Mouse (Mus musculus) C2C12 (cell line): ENCODE measurements around the gene Dio1. TPM values are rescaled to one million over a fixed set of nuclear protein-coding genes. Genes with fewer than 3 reads are reported as not detected.

Source experiments
- H3K27me3 ChIP-seq: one replicate; pipeline ENCODE4 v1.6.1; 2011; ENCODE audit not compliant: control insufficient read depth, insufficient read depth, insufficient read length
- H3K36me3 ChIP-seq: one replicate; pipeline ENCODE4 v1.6.1; 2011; ENCODE audit not compliant: control insufficient read depth, insufficient read depth
- H3K4me3 ChIP-seq: one replicate; pipeline ENCODE4 v1.5.1; 2011; ENCODE audit warnings: mild to moderate bottlenecking, control low read depth; ENCODE audit not compliant: poor library complexity, insufficient read depth, severe bottlenecking
- H3K79me2 ChIP-seq: one replicate; pipeline ENCODE4 v1.6.1; 2011; ENCODE audit not compliant: control insufficient read depth, insufficient read depth
- H3K79me3 ChIP-seq: one replicate; pipeline ENCODE4 v1.6.1; 2011; ENCODE audit warnings: low read depth, control low read depth
- H3ac ChIP-seq: one replicate; pipeline ENCODE3; 2011; ENCODE audit warnings: low read depth; ENCODE audit not compliant: control insufficient read depth, insufficient read length
- CEBPB ChIP-seq: IDR thresholded peaks from one replicate; pipeline ENCODE4 v1.6.1; 2011; ENCODE audit warnings: low read depth, mild to moderate bottlenecking, control low read depth, moderate library complexity
- CTCF ChIP-seq: IDR thresholded peaks from one replicate; pipeline ENCODE4 v1.5.1; 2011; ENCODE audit not compliant: control insufficient read depth, insufficient read depth, insufficient read length
- FOSL1 ChIP-seq: IDR thresholded peaks from one replicate; pipeline ENCODE4 v1.8.0; 2011; ENCODE audit warnings: mild to moderate bottlenecking, low read length; ENCODE audit not compliant: poor library complexity, insufficient read depth, severe bottlenecking
- MAX ChIP-seq: IDR thresholded peaks from one replicate; pipeline ENCODE4 v1.6.1; 2011; ENCODE audit warnings: mild to moderate bottlenecking, control low read depth
- MYOD1 ChIP-seq: IDR thresholded peaks from one replicate; pipeline ENCODE4 v1.6.1; 2011; ENCODE audit warnings: low read depth; ENCODE audit not compliant: control insufficient read depth, insufficient read length
- MYOG ChIP-seq: IDR thresholded peaks from one replicate; pipeline ENCODE4 v1.6.1; 2011; ENCODE audit not compliant: control insufficient read depth, insufficient read length; ENCODE audit errors: extremely low read depth
- USF1 ChIP-seq: IDR thresholded peaks from one replicate; pipeline ENCODE4 v1.6.1; 2011; ENCODE audit warnings: low read depth, mild to moderate bottlenecking, control low read depth, moderate library complexity
- polyA plus RNA-seq: library from polyadenylated mRNA; unstranded; fragments of >200 nt; fragmentation: generic; extraction: Trizol; gene quantifications from one replicate; pipeline ENCODE4 v1.2.1, GENCODE M21; 2012; ENCODE audit warnings: missing spikeins

Gene Dio1
- polyA plus RNA-seq, 1 experiment, result not detected

GRCm38 (mm10) chr4:107248061-107248460 lies 58.9 kb downstream of the Dio1 start:
- no peak overlapping the region for H3ac ChIP-seq
- H3K79me3 ChIP-seq, result peaks cover 23% of the 10 kb centered on the region
- no peak overlapping the region for H3K4me3 ChIP-seq
- H3K27me3 ChIP-seq, result no peaks in the 10 kb centered on the region
- peaks cover 30% of the 10 kb centered on the region for H3K36me3 ChIP-seq
- peaks cover 58% of the 10 kb centered on the region for H3K79me2 ChIP-seq
- TF ChIP-seq USF1 (no peak), CTCF (no peak), MAX (no peak), CEBPB (no peak)

DNA sequence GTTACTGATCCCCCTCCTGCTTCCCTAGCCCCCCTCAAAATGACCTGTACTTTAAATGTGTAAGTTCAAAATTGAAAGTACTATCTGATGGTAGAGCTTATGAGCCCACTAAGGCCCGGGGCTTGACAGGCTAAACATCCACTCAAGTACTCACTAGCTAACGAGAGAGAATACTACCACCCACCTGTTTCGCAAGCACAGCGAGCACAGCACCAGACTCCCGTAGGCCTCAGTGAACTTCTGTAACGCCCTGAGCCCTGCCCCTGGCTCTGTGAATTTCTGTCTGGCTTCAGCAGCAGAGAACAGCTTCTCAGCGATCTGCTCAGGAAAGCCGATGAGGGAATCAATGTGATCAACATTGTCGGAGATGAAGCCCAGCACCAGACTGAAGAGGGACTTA lies 59.9 kb downstream of the Dio1 start:
- Histone ChIP-seq H3K27me3 (no peaks in the 10 kb centered on the region), H3K4me3 (no peak overlapping the region), H3ac (no peak overlapping the region), H3K36me3 (peaks cover 37% of the 10 kb centered on the region), H3K79me2 (peaks cover 49% of the 10 kb centered on the region), H3K79me3 (peaks cover 20% of the 10 kb centered on the region)
- TF ChIP-seq MYOD1 (no peak), MYOG (no peak), CEBPB (no peak), USF1 (no peak), CTCF (no peak), MAX (no peak), FOSL1 (no peak)

- Histone ChIP-seq H3K79me3 (peaks cover 14% of the 10 kb centered on the region), H3K27me3 (no peaks in the 10 kb centered on the region), H3K4me3 (no peak overlapping the region), H3ac (no peak overlapping the region), H3K36me3 (peaks cover 48% of the 10 kb centered on the region), H3K79me2 (peaks cover 38% of the 10 kb centered on the region)
- TF ChIP-seq MYOG (no peak), MAX (no peak), FOSL1 (no peak), CTCF (no peak), USF1 (no peak), MYOD1 (no peak), CEBPB (no peak)
Measured at GRCm38 (mm10) chr4:107246040-107246439, 60.9 kb downstream of the Dio1 start.

GRCm38 (mm10) chr4:107245368-107245767 lies 61.6 kb downstream of the Dio1 start:
- peaks cover 54% of the 10 kb centered on the region for H3K36me3 ChIP-seq
- no peak overlapping the region for H3K4me3 ChIP-seq
- H3ac ChIP-seq, result no peak overlapping the region
- peaks cover 33% of the 10 kb centered on the region for H3K79me2 ChIP-seq
- TF ChIP-seq CTCF (no peak), MYOD1 (no peak)
- peaks cover 14% of the 10 kb centered on the region for H3K79me3 ChIP-seq
- no peaks in the 10 kb centered on the region for H3K27me3 ChIP-seq

DNA sequence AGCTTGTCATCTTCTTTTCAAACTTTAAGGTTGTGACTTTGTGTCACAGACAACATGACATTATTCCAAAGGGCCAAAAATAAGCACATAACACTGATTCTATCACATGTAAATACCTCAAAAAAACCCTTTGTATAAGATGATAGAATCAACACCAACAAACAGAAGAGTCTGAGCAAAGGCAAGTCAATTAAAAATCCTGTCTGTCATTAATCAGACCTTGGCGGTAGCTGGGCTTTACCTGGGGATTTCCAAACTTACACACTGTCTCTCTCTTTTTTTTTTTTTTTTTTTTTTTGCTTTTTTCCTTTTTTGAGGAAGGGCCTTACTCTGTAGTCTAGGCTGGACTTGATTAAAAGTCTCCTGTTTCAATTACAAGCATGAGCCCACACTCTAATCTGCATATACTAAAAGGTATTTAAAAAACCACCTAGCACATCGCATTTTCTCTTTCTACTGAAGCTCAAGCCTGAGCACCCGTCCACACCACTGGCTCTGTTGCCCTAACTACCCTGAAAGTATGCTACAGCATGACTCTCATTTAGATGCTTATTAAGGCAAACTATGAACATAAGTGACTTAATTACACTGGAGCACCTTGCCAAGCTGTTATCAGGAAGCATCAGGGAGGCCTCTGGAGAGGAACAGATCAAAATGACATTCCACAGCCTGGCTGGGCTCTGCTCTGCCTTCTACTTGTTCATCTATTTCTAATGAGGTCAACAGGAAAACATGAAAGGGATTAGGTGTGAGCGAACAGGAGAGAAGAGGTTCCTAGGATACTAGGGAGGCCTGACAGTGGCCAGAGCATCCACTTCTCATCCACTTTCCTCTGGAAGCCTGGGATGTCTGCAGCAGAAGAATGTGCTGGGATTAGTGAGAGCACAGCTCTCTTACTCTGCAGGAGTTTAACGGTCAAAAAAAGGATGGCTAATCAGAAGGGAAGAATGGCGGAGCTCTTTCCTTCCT lies 63.3 kb downstream of the Dio1 start:
- TF ChIP-seq CEBPB (no peak), FOSL1 (no peak)
- H3K36me3 ChIP-seq, result peaks cover 70% of the 10 kb centered on the region
- H3K27me3 ChIP-seq, result no peaks in the 10 kb centered on the region
- H3K4me3 ChIP-seq, result no peak overlapping the region
- no peak overlapping the region for H3ac ChIP-seq
- H3K79me3 ChIP-seq, result peaks cover 6% of the 10 kb centered on the region
- peaks cover 15% of the 10 kb centered on the region for H3K79me2 ChIP-seq

Other genes with a start within 250 kb of the Dio1 start
- gene Mrpl37, start 240.3 kb downstream of the Dio1 start, polyA plus RNA-seq, result 75.5 TPM
- 9.5 TPM for gene Cyb5rl, start 240.2 kb downstream of the Dio1 start, polyA plus RNA-seq
- gene Cdcp2, start 210.3 kb downstream of the Dio1 start, polyA plus RNA-seq, result not detected
- gene Tmem59, start 128.8 kb downstream of the Dio1 start, polyA plus RNA-seq, result 142 TPM
- gene Tceanc2, start 128.1 kb downstream of the Dio1 start, polyA plus RNA-seq, result 15.6 TPM
- gene Ldlrad1, start 98.0 kb downstream of the Dio1 start, polyA plus RNA-seq, result not detected
- gene Lrrc42, start 53.6 kb downstream of the Dio1 start, polyA plus RNA-seq, result 32.5 TPM
- 15.5 TPM for gene Hspb11, start 53.6 kb downstream of the Dio1 start, polyA plus RNA-seq
- 35.1 TPM for gene Yipf1, start 7.2 kb upstream of the Dio1 start, polyA plus RNA-seq
- gene Ndc1, start 60.6 kb upstream of the Dio1 start, polyA plus RNA-seq, result 22.8 TPM
- 0.40 TPM for gene Glis1, start 127.4 kb upstream of the Dio1 start, polyA plus RNA-seq